Mouse (Mus musculus): ENCODE measurements around the gene Hist1h2ak.
"Not testable (repeated sequence)": the region's sequence is repeated elsewhere in the genome, so short reads cannot be mapped to it uniquely, and the experiment has no call there.

Hist1h2ak gene

DNA sequence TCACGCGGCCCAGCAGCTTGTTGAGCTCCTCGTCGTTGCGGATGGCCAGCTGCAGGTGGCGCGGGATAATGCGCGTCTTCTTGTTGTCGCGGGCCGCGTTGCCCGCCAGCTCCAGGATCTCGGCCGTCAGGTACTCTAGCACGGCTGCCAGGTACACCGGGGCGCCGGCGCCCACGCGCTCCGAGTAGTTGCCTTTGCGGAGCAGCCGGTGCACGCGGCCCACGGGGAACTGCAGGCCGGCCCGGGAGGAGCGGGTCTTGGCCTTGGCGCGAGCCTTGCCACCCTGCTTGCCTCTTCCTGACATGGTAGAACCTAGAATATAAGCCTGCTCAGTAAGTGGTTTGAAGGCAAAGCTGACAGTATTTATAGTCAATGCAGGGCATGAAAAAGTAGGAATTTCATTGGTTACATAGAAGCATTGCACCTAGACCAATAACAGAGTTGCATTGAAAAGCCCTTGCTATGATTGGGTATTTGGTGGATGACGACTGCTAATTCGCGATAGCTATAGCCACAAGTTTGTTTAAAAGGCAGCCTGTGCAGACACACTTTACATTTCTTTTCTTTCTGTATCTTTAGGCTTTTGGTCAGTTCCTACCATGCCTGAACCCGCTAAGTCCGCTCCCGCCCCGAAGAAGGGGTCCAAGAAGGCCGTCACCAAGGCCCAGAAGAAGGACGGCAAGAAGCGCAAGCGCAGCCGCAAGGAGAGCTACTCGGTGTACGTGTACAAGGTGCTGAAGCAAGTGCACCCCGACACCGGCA lies at the start of gene Hist1h2ak, which contains the start of gene Hist1h2bn:
Gene Hist1h2ak (minus strand): TSS at position 304 of the 762 bp plus-strand sequence.
Gene Hist1h2bn (plus strand): TSS at position 600 of the 762 bp plus-strand sequence.
- DNase-seq (ENCODE audit: low read depth) = peak; percentile 96

DNA sequence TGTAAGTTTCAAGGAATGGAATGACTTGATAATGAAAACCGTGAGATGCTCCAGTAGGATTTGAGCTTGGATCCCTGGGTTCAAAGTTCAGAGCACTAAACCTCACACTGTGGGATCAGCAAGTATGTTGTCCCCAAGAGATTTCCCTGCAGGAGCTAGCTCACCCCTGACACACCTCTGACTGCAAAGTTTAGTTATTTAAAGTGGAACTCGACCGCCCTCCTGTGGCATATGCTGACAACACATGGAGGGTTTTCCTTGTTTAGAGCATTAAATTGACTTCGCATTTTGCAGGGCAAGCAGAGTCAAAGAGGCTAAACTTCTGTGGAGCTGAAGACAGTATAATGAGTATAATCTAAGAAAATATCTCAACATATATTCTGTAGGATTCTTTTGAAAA lies 49.4 kb upstream of the Hist1h2ak start:
- DNase-seq (ENCODE audit: low read depth) = not testable (repeated sequence)

DNA sequence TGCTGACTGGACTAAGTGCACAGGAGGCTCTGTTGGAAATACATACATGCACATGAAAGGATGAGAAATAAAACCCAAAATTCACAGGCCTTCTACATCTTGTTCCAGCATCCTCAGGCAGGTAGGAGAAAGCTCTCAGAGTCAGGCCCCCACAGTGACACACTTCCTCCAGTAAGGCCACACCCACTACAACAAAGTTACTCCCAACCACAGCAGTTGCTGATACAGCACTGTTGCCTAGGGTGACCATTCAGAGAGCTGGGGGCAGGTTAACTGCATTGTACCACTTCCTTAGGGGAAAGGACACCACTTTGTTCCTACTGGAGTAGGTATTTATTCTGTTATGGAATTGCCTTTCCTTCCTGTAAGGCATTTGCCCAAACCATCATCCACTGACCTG lies 43.5 kb upstream of the Hist1h2ak start:
- DNase-seq (ENCODE audit: low read depth) = not testable (repeated sequence)

DNA sequence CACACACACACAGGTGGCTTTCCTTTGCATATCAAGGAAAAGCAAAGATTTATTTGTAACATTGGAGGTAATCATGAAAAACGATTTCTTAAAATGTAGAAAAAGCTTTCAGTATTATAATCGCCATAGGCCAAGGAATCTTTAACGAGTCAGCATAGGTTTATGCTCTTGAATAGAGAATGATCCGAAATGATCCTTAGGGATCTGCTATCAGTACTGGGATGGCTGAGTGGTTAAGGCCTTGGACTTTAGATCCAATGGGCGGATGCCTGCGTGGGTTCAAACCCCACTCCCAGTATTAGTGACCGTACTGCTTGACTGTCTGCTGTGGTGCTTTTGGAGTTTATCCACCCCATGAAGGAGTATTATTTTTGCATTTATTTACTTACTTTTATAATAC lies 42.0 kb upstream of the Hist1h2ak start:
- DNase-seq (ENCODE audit: low read depth) = no peak

DNA sequence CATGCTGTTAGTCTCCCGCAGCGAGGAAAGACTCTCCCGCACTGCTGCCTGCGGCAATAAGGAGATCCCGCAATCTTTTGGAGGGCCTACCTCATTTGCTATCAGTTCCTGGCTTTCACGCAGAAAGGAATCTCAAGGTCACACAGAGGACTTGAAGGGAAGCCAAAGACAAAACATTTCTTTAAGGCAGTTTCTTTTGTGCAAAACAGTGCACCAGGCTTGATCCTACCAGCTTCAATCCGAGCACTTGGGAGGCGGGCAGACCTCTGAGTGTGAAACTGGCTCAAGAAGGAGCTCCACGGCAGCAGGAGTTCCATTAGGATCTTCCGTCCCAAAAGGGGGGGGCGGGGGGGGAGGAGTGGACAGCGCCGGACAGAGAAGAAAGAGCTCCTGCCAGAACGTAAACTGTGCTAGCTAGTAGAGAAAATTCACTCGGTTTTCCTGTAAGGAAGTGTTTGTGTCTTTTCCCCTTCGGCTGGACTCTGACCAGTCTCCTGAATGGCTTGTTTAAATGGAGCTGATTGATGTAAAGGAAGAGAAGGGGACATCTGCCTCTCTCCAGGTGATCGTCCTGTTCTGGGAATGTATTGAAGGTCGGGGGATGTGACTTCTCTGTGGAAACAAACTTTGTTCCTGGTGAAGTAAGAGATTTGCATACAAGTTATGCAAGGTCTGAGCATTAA lies 37.1 kb upstream of the Hist1h2ak start:
- DNase-seq (ENCODE audit: low read depth) = no peak

DNA sequence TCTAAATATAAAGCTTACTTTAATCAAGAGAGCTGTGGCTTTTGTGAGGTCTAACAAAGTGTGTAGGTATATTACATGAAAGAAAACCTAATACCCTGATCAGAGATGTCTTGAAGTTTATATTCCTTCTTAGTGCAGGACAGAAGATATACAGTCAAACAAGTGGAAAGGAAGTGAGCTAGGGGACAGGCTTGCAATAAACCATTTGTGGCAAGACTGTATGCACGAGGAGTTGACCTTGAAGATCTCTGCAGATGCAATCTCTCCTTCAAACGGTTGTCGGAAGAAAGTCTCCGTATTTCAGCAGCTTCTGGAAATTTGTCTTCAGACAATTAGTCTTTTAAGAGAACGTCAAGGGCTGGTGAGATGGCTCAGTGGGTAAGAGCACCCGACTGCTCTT lies 36.3 kb upstream of the Hist1h2ak start:
- no peak for DNase-seq (ENCODE audit: low read depth)

DNA sequence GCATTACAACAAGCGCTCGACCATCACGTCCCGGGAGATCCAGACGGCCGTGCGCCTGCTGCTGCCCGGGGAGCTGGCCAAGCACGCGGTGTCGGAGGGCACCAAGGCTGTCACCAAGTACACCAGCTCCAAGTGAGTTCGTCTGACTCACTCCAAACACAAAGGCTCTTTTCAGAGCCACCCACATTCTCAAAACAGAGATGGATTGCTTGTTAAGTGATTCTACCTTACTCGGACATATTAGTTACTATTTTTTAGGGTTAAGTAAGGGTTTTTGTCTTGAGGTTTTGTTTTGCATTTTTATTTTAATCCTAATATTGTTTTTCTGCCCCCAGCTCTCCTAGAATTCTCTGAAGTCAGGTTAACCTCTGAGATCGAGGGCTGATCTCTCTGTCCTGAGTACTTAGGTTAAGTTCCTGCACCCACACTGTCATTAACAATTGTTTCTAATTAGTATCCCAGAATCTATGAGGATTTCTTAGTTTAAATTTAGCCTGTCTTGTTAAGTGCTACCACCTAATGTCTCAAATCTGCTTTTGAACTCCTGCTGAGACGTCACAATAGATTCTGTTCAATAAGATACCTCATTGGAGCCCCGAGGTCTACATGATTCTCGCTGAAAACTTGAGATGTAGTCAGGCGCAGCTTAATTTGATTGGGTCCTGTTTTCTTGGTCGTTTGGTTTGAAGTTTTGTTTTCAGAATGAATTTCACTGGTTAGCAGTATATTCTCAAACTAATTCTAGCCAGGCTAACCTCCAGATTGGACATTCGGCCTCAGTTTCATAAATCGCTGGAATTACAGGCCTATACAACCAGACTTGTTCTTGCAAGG lies 34.4 kb upstream of the Hist1h2ak start:
- no peak for DNase-seq (ENCODE audit: low read depth)

DNA sequence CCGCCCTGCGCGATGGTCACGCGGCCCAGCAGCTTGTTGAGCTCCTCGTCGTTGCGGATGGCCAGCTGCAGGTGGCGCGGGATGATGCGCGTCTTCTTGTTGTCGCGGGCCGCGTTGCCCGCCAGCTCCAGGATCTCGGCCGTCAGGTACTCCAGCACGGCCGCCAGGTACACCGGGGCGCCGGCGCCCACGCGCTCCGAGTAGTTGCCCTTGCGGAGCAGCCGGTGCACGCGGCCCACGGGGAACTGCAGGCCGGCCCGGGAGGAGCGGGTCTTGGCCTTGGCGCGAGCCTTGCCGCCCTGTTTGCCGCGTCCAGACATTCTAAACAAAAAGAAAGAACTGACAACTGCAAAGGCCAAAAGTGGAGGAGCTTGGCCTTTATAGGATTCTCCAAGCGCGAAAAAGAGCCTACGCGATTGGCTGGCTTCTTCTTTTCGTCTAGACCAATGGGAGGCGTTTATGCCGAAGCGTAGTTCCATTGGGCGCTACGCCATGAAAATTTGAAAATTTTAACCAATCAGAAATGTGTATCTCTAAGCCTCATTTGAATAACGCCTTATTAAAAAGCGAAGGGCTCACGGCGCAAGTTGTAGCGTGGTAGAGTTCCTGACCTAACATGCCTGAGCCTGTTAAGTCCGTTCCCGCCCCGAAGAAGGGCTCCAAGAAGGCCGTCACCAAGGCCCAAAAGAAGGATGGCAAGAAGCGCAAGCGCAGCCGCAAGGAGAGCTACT lies 33.4 kb upstream of the Hist1h2ak start, which contains the start of the genes Hist1h2an and Hist1h2bp:
Gene Hist1h2an (minus strand): TSS at position 320 of the 731 bp plus-strand sequence.
Gene Hist1h2bp (plus strand): TSS at position 563 of the 731 bp plus-strand sequence.
- DNase-seq (ENCODE audit: low read depth) = peak; percentile 94

DNA sequence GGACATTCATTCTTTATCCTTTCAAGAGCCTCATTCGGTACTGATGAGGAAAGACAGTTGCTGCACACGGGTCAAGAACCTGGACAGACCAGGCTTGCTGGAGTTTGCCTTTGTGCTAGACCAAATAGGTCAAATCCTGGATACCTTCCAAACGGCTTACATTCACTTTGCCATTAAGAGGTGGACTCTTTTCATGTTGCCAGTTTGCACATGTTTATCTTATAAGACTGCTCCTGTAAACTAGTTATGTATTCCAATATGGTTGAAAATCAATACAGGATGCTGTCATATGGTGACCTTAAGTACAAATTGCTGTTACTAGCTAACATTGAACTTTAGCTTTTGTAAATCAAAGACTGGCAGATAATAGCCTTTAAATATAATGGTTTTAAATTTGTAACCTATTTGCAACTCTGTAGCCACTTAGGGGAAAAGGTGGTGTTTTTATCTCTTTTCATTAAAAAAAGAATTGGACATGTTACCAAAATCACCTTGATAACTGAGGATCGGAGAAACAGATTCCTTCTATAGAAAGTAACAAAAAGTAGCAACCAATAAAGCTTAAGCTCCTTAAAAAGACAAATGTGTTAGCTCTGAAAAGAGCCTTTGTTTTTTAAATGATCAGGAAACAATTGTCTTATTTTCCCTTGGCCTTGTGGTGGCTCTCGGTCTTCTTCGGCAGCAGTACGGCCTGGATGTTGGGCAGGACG lies 32.7 kb upstream of the Hist1h2ak start:
- peak; percentile 56 for DNase-seq (ENCODE audit: low read depth)

DNA sequence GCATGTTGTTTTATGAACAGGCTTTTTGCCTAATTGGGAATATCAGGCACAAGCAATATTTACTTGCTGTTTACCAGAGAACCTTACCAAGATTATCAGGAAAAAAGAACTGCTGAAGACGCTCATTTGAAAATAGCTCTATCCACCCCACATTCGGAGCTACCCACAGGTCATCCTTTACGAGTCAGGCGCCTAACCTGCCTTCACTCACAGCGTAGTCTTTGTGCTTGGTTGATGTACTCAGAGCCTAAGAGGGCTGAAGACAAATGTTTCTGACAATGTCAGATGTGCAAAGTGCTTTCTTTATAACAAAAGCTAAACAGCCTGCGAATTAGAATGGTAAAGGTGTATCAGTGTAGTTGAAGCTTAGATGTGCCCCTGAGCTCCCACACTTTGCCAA lies 30.7 kb upstream of the Hist1h2ak start:
- no peak for DNase-seq (ENCODE audit: low read depth)

DNA sequence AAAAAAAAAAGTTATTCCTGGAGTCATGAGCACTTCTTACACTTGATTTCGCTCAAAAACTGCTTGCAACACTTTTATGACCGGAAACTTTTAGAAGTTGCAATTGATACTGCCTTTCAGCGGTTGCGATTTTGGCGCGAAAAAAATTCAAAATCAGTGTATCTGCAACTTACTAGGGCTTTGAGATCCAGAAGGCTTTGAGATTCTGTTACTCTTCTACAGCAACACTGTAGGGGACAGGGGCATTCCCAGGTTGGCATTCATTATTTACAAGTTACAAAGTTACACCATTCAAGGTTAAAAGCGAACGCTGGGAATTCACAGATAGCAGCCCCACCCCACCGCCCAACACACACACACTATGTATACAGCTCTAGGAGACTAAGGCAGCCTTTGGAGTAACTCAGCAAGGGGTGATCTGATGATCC lies 30.1 kb upstream of the Hist1h2ak start:
- peak; percentile 61 for DNase-seq (ENCODE audit: low read depth)

DNA sequence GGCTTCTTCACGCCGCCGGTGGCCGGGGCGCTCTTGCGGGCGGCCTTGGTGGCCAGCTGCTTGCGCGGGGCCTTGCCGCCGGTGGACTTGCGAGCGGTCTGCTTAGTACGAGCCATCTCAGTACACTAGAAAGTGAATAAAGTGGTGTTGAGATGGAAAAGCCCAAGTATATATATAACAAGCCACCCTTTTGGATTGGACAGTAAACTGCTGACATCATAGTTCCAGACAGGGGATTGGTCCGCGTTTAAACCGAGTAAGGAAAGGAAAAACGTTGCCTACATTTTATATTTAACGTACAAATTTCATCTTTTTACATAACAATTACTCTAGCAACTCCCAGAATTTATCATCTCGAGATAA lies 29.6 kb upstream of the Hist1h2ak start, which contains the start of gene Hist1h3i:
Gene Hist1h3i (minus strand): TSS at position 116 of the 363 bp plus-strand sequence.
- DNase-seq (ENCODE audit: low read depth) = peak; percentile 91

DNA sequence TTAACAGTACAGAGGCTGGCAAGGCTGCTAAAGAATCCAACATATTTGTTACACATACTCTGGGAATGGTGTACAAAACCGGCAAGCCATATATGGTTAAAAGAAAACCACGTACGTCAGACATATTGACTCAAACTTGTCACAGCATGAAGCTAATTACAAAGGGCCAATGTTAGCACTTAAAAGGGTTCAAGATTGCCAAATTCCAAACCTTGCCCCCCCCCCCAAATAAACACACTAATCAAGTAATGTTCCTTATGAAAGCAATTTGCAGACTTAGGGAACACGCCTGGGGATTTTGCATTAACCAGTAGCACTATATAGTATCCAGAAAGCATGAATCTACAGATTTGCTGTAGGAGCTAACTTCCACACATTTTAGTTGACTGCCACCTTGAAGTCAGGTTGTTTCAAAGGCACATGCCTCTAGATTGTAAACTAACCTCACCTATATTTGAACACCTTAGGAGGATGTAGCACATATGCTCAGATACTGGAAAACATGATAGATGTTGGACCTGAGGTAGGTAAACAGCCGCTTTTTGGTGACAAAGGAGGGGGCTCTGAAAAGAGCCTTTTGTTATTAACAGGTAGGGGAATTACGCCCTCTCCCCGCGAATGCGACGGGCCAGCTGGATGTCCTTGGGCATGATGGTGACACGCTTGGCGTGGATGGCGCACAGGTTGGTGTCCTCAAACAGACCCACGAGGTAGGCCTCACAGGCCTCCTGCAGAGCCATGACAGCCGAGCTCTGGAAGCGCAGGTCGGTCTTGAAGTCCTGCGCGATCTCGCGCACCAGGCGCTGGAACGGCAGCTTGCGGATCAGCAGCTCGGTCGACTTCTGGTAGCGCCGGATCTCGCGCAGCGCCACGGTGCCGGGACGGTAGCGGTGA lies 29.0 kb upstream of the Hist1h2ak start:
- peak; percentile 66 for DNase-seq (ENCODE audit: low read depth)

DNA sequence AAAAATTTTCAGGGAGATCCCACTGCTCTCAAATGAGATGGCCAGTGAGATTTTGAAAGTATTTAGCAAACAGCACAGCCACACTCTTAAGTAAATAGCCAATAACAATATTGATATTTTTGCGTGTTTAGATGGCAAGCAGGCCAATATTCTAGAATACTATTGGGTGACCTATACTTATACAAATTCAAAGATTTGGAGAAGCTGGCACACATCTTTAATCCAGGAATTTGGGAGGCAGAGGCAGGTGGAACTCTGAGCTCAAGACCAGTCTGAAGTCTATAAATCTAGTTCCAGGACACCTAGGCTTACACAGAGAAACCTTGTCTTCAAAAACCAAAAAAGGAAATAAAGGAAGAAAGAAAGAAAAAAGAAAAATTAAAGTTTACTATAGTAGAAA lies 28.0 kb upstream of the Hist1h2ak start:
- DNase-seq (ENCODE audit: low read depth) = no peak

DNA sequence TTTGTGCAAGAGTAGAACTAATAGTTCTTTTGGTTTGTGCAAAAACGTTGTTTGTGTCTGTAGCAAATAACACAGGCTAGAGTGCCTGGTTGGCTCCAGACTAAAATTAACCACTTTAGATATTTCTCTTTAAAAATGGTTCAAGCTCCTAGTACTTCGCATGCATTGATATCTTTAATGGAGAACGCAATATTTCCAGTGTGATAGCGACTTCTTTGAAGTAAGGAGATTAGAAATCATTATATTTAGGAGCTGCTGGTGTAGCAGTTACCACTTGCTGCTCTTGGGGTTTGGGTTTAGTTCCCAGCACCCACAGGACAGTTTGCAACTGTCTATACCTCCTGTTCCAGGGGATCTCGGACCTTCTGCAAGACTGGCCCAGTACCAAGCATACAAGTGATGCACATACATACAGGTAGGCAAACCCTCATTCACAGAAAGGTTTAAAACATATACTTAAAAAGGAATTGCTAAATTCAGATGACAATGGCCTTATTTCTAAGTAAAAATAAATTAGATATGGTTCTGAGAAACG lies 27.5 kb upstream of the Hist1h2ak start:
- no peak for DNase-seq (ENCODE audit: low read depth)

DNA sequence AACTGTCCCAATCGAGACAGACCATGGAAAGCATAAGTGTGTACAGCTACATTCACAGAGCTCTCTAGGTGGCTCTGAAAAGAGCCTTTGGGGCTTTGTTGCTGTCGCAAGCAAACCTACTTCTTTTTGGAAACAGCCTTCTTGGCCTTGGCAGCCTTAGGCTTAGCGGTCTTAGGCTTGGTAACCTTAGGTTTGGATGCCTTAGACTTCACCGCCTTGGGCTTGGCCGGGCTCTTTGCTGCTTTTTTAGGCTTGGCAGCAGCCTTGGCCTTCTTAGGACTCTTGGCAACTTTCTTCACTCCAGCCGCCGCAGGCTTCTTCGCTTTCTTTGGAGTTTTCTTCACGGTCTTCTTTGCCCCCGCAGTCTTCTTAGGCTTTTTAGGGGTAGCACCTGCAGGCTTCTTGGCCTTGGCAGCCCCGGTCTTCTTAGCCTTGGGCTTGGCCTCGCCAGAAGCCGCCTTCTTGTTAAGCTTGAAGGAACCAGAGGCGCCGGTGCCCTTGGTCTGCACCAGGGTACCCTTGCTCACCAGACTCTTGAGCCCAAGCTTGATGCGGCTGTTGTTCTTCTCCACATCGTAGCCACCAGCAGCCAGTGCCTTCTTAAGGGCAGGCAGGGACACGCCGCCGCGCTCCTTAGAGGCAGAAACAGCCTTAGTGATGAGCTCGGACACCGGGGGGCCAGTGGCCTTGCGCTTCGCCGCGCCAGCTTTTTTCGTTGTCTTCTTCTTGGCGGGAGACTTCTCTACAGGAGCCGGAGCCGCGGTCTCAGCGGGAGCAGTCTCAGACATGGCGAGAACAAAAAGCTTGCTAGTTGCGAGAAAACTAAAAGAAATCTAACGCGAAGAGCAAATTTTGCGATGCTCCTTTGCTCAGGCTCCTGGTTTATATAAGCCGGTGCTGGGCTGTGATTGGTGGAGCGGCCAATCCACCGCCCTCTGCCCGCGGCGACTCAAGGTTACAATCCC lies 26.4 kb upstream of the Hist1h2ak start, which contains the start of gene Hist1h1b:
Gene Hist1h1b (minus strand): TSS at position 859 of the 965 bp plus-strand sequence.
- peak; percentile 83 for DNase-seq (ENCODE audit: low read depth)

DNA sequence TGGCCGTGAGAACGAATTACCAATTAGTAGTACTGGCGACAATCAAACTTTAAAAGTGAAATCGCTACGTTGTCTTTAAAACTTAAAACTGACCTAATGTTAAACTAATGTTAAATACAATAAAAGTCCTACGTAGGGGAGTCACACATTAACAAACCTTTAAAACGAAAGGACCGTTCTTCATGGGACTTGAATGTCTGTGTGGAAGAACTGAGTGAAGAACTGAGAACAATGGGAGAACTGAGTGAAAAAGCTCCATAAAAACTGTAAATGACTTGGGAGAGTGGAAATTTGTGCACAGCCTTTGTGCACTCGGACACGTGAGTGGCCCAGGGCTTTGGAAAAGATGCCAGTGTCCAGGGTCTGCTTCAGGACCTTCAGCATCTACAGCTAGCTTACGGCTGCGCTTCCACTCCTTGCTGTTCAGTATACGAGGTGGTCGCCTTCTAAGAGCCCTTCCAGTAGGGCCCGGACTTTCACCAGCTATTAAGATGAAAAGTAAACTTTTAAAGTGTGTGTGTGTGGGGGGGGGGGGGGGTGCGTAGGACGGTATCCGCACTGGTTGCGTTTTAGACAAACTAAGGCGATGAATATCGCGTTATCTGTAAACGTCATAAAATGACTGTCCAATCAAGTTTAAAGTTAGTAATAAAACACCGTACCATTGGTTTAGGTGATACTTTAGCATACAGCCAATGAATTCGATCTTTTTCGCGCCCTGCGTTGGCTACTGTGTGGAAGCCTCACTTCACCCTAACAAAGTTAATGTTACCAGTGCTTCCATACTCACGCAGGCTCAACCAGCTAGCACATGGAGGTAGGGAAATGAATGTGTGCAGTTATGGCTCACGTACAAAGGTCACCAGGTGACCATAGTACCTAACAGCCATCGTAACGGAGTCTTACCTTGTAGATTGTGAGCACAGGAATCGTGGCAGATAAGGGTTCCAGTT lies 25.5 kb upstream of the Hist1h2ak start:
- peak; percentile 92 for DNase-seq (ENCODE audit: low read depth)

Measured in c-Kit-positive CD71-positive TER-119-negative erythroid progenitor cells, embryonic 14.5 days (primary cell).